13 mouse cellular contexts compared by ENCODE assay signal in genomic region chr6:49694851-49695250, GRCm38 (mm10).
"Had no signal": no experiment of that assay in that cellular context is flagged by ENCODE, and none has a peak within 500 bp of the region (broad histone marks: within the 10 kb centered on the region; RNA-seq: fewer than 3 reads in every experiment).

No protein-coding gene starts in this region.

- H3K27me3 ChIP-seq: kidney, embryonic 15.5 days; limb, embryonic 13.5 days; midbrain, embryonic 13.5 days; stomach, embryonic 15.5 days had no signal

- ATAC-seq: midbrain, embryonic 13.5 days had no signal

- H3K4me2 ChIP-seq: kidney, embryonic 15.5 days; limb, embryonic 13.5 days; midbrain, embryonic 13.5 days; stomach, embryonic 15.5 days had no signal

- H3K4me1 ChIP-seq: limb, embryonic 13.5 days; midbrain, embryonic 13.5 days; stomach, embryonic 15.5 days had no signal

- H3K4me3 ChIP-seq: kidney, embryonic 15.5 days; limb, embryonic 13.5 days; midbrain, embryonic 13.5 days; stomach, embryonic 15.5 days had no signal

- H3K9me3 ChIP-seq: kidney, embryonic 15.5 days; limb, embryonic 13.5 days; midbrain, embryonic 13.5 days; stomach, embryonic 15.5 days had no signal

- DNase-seq: kidney, adult 2 months; kidney, postnatal 14 days; left cerebral cortex, postnatal 4 days; lung, adult 18-20 months; lung, postnatal 36 days; right cerebral cortex, postnatal 14 days; thymus, adult 2 months; thymus, postnatal 36 days had no signal

- H3K27ac ChIP-seq: kidney, embryonic 15.5 days; limb, embryonic 13.5 days; liver, embryonic 14.5 days; midbrain, embryonic 13.5 days; stomach, embryonic 15.5 days had no signal

- H3K36me3 ChIP-seq: kidney, embryonic 15.5 days; limb, embryonic 13.5 days; midbrain, embryonic 13.5 days; stomach, embryonic 15.5 days had no signal

- H3K9ac ChIP-seq: kidney, embryonic 15.5 days; limb, embryonic 13.5 days; liver, embryonic 14.5 days; midbrain, embryonic 13.5 days; stomach, embryonic 15.5 days had no signal
